Mouse (Mus musculus): ENCODE measurements around the gene Lingo2. TPM values are rescaled to one million over a fixed set of nuclear protein-coding genes. Genes with fewer than 3 reads are reported as not detected.

Lingo2 gene
- total RNA-seq, 2 experiments from 2014 or later: 44.8 to 56.5 TPM

DNA sequence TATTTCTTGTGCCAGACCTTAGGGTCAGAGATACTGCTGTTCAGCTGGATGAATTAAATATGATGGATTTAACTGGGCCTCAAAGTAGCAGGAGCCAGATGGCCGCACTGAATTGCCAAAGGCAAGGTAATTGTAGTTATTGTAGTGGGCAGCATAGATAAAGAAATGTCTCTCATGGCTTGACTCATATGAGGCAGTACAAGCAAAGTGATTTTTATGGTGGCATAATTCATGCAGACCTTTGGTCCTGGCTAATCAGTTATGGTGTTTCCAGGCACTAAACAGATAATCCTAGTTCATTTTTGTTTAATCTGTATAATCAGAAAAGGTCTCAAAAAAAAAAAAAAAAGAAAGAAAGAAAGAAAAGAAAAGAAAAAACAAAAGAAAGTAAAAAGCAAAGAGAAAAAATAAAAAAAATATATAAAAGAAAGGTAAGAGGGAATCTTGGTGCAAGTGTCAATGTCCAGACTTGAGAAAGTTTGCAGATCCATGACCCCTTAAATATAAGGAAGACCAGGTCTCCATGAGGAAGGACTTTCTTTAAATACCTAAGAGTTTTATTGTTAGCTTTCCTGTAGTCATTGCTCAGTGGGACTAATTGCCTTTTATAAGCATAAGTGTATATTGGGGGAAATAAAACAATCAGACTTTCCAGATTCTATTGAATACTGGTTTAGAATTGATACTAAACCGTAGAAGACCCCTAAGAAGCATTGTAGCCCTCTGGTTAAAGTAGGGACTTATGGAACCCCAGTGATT is 959.4 kb downstream of the Lingo2 start:
- DNase-seq (ENCODE audit: low spot score in 2 of 2): no peak
- Histone ChIP-seq H3K4me3 (no peak overlapping the region), H3K27ac (no peak overlapping the region)
- no peak for TF ChIP-seq CTCF (conservative IDR thresholded peaks at IDR 0.05)

DNA sequence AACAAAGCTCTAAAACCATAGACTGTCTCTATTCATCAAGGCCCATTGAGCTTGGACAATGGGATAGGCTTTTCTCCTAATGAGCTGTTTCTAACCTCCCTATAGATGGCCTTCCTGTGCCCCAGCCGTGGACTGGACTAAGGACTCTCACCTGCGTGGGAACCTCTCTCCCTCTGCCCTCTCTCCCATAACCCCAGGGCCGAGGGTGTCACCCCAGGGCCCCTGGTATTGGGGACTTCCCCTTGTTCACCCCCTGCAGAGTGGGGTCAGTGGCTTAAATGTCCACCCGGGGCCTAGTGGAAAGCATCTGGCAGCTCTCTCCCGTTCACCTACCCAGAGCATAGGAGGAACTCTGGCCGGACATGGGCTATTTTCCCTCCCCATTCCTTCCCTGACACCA is 965.5 kb downstream of the Lingo2 start:
- Histone ChIP-seq H3K27ac (no peak overlapping the region), H3K4me3 (no peak overlapping the region)
- no peak for TF ChIP-seq CTCF (conservative IDR thresholded peaks at IDR 0.05)
- DNase-seq (ENCODE audit: low spot score in 2 of 2): no peak

DNA sequence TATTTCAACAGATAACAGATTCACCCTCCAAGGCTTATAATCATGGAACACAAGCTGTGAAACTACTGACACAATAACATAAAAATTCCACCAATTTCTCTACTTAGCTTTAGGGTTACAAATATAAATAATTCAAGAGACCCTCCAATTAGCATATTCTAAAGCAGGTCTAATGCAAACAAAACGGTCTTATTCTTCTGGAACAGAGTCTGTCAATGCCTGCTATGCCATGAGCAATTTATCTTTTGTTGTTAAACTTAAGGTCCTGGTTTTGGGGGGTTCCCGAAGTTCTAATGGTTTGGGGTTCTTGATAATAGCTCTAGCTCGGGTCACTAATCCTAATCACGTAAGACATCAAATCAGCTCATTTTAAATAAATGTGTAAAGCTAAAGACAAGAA is 988.0 kb downstream of the Lingo2 start:
- no peak overlapping the region for H3K27ac ChIP-seq
- no peak for TF ChIP-seq CTCF (conservative IDR thresholded peaks at IDR 0.05)
- H3K4me3 ChIP-seq: no peak overlapping the region
- DNase-seq (ENCODE audit: low spot score in 2 of 2): no peak

DNA sequence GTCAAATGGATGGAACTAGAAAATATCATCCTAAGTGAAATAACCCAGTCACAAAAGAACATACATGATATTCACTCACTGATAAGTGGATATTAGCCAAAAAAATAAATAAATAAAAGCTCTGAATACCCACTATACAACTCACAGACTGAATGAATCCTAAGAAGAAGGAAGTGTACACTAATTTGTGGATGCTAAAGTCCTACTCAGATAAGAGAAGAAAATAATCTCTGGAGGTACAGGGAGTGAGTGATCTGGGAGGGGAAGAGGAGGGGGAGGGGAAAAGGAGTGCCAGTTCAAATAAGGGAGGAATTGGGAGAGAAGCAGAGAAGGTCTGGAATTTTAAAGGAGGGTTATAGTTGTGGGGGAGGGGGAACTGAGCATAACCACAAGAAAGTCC is 999.7 kb downstream of the Lingo2 start:
- Histone ChIP-seq H3K4me3 (no peak overlapping the region), H3K27ac (no peak overlapping the region)
- no peak for DNase-seq (ENCODE audit: low spot score in 2 of 2)
- no peak for TF ChIP-seq CTCF (conservative IDR thresholded peaks at IDR 0.05)

- DNase-seq (ENCODE audit: low spot score in 2 of 2): no peak
- TF ChIP-seq CTCF (conservative IDR thresholded peaks at IDR 0.05): no peak
- Histone ChIP-seq H3K4me3 (no peak overlapping the region), H3K27ac (no peak overlapping the region)
These were observed 1000.3 kb downstream of the Lingo2 start for GRCm38 (mm10) chr4:35951251-35951650.

GRCm38 (mm10) chr4:35934056-35934661 is 1017.4 kb downstream of the Lingo2 start:
- DNase-seq (ENCODE audit: low spot score in 2 of 2): no peak
- H3K27ac ChIP-seq: no peak overlapping the region
- H3K4me3 ChIP-seq: no peak overlapping the region
- no peak for TF ChIP-seq CTCF (conservative IDR thresholded peaks at IDR 0.05)

DNA sequence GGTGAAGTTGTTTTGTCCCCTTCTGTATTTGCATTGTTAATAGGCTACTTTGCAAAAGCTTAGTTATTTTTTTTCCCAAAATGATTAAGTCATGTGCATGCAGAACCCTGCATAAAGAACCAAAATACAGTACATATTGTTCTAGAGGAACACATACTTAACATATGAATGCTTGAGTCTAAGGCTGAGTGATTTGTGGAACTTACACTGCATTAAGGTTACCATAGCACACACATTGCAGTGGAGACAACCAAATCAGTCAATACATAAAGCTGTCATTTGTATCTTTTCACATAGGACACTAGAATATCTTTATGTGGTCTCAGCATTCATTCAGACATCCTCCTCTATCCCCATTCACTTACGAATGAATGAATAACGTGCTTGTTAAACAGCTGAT is 1023.8 kb downstream of the Lingo2 start:
- Histone ChIP-seq H3K4me3 (no peak overlapping the region), H3K27ac (no peak overlapping the region)
- TF ChIP-seq CTCF (conservative IDR thresholded peaks at IDR 0.05): no peak
- DNase-seq (ENCODE audit: low spot score in 2 of 2): no peak

- no peak for TF ChIP-seq CTCF (conservative IDR thresholded peaks at IDR 0.05)
- Histone ChIP-seq H3K27ac (no peak overlapping the region), H3K4me3 (no peak overlapping the region)
- no peak for DNase-seq (ENCODE audit: low spot score in 2 of 2)
These were observed 1034.1 kb downstream of the Lingo2 start for GRCm38 (mm10) chr4:35917453-35917852.

DNA sequence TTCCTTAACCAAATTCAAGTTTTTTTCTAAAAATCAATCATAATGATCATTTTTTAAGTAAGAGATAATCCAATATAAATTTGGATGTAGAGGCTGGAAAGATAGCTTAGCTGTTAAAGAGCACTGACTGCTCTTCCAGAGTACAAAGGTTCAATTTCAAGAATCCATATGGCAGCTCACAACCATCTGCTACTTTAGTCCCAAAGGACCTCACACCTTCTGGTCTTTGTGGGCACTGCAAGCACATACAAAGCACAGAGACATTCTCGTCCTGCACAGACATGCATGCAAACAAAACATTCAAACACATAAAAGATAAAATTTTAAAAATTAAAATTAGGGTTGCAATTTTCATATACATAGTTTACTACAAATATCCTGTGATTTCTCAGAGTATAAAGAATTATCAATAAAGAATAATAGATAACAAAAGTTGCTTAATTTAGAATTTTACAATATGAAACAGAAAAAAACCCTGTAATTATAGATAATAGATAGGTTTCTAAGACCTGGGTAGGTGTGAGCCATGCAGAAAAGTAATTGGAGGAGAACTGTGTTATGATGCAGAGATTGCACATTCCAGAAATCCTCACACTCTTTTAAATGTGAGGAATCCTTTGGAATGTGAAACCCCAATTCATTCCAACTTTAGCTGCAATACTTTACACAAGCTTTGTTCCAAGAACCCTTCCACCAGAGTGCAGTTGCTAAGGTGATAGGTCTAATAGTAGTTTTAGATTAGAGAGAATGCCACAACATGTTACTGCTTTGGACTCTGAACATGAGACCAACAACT is 1053.6 kb downstream of the Lingo2 start:
- peak; percentile 31 for TF ChIP-seq CTCF (conservative IDR thresholded peaks at IDR 0.05)
- Histone ChIP-seq H3K27ac (no peak overlapping the region), H3K4me3 (no peak overlapping the region)
- DNase-seq (ENCODE audit: low spot score in 2 of 2): no peak

- peak overlapping the region; percentile 6; the same call in 1 of the 2 replicates for H3K27ac ChIP-seq
- no peak for TF ChIP-seq CTCF (conservative IDR thresholded peaks at IDR 0.05)
- DNase-seq (ENCODE audit: low spot score in 2 of 2): peak; percentile 18 to 51
- no peak overlapping the region for H3K4me3 ChIP-seq
These were observed 1065.7 kb downstream of the Lingo2 start for GRCm38 (mm10) chr4:35885591-35886542.

- H3K4me3 ChIP-seq: no peak overlapping the region
- no peak for TF ChIP-seq CTCF (conservative IDR thresholded peaks at IDR 0.05)
- 0 out of 2 replicates have a peak overlapping the region, but pooled peaks have one; percentile 6 for H3K27ac ChIP-seq
- no peak for DNase-seq (ENCODE audit: low spot score in 2 of 2)
These were observed 1066.5 kb downstream of the Lingo2 start for GRCm38 (mm10) chr4:35884946-35885460.

GRCm38 (mm10) chr4:35846518-35846917 is 1105.0 kb downstream of the Lingo2 start:
- TF ChIP-seq CTCF (conservative IDR thresholded peaks at IDR 0.05): no peak
- no peak overlapping the region for H3K4me3 ChIP-seq
- DNase-seq (ENCODE audit: low spot score in 2 of 2): no peak
- no peak overlapping the region for H3K27ac ChIP-seq
